Mouse (Mus musculus): Measurements from ENCODE around the gene Cavin2. TPM values are rescaled to one million over a fixed set of nuclear protein-coding genes. Genes with fewer than 3 reads are reported as not detected.

Gene Cavin2
- polyA plus RNA-seq, 1 experiment from 2014 or later, result 20.8 TPM

DNA sequence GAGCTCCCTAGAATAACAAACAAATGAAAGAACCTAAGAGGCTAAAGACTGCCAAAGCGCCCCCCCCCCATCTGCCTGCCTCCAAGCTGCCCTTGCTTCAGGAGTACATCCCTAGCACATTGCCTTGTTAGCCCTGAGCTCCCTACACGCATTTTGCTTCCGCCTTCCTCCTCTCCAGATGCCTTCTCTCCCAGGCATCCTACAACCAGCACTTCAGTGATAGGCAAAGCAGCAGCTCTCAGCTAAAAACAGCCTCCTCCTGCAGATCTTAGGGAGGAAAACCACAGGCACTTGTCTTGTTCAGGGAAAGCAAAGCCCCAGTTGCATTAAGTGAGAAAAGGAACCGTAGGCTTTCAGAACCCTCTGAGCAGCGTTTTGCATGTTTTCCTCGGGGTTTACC is 45.4 kb downstream of the Cavin2 start:
- no peak overlapping the region; the same call in 1 of the 2 replicates for H3K4me2 ChIP-seq (replicated peaks; ENCODE audit: low read depth, low read length)
- H3K27ac ChIP-seq (ENCODE audit: low read depth, low read length), result no peak overlapping the region

DNA sequence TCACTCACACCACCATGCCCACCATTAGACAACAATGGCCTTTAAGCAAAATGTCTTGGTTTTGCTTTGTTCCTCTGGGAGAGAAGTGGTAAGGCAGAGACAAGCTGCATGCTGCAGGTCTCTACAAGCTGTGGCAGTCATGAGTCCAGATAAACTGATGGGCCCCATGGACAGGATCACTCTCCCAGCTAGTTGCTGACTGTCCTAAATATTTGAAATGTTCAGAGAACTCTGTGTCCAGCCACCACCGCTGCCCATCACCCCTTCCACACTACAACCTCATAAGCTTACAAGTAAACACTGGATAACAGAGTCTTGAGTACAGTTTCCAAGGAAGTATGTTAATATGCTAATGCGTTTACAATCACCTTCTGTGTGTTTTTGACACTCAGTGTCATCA is 46.2 kb downstream of the Cavin2 start:
- Histone ChIP-seq H3K9me3 (ENCODE audit: control insufficient read depth, low read length) (no peaks in the 10 kb centered on the region), H3K9ac (ENCODE audit: low read depth, low read length) (no peak overlapping the region), H3K4me2 (replicated peaks; ENCODE audit: low read depth, low read length) (no peak overlapping the region), H3K4me3 (ENCODE audit: low read length) (no peak overlapping the region), H3K4me1 (ENCODE audit: control insufficient read depth, insufficient read depth, low read length) (no peaks in the 10 kb centered on the region), H3K36me3 (ENCODE audit: control insufficient read depth, insufficient read depth, low read length) (no peaks in the 10 kb centered on the region), H3K27ac (ENCODE audit: low read depth, low read length) (no peak overlapping the region), H3K27me3 (ENCODE audit: control insufficient read depth, insufficient read depth, low read length) (no peaks in the 10 kb centered on the region)
- ATAC-seq (ENCODE audit: low FRiP score, low TSS enrichment), result no peak
- WGBS, result 90% methylated on average over 2 of the region's 2 CpGs

More for the DNA sequence above, 45.4 kb downstream of the Cavin2 start:
- no peaks in the 10 kb centered on the region for H3K9me3 ChIP-seq (ENCODE audit: control insufficient read depth, low read length)
- no peaks in the 10 kb centered on the region for H3K4me1 ChIP-seq (ENCODE audit: control insufficient read depth, insufficient read depth, low read length)
- peak; percentile 48; the same call in 1 of the 2 replicates for ATAC-seq (ENCODE audit: low FRiP score, low TSS enrichment)
- no peak overlapping the region for H3K4me3 ChIP-seq (ENCODE audit: low read length)
- no peaks in the 10 kb centered on the region for H3K27me3 ChIP-seq (ENCODE audit: control insufficient read depth, insufficient read depth, low read length)
- peak overlapping the region; percentile 40; the same call in 1 of the 2 replicates for H3K9ac ChIP-seq (ENCODE audit: low read depth, low read length)
- WGBS, result 31% methylated on average over 6 of the region's 6 CpGs
- H3K36me3 ChIP-seq (ENCODE audit: control insufficient read depth, insufficient read depth, low read length), result no peaks in the 10 kb centered on the region

DNA sequence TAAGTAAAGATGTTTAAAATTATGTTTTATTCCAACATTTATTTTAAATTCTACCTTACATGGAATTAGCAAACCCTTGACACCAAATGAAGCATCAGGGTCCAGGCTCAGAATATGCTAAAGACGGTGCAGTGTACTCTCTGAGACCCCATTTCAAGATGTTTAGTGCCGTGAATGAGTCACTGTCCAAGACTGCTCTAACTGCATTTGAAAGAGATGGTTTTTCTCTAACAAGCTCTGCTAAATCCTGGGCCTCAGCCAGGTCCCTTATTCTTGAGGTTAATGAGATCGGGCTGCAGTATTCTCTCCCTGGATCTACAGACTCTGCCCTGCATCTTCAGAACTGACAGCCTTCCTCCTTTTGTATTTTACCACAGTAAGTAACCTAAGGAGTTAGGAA is 55.2 kb downstream of the Cavin2 start:
- Histone ChIP-seq H3K4me2 (replicated peaks; ENCODE audit: low read depth, low read length) (no peak overlapping the region), H3K9me3 (ENCODE audit: control insufficient read depth, low read length) (peaks cover 5% of the 10 kb centered on the region; the same call in 1 of the 2 replicates), H3K36me3 (ENCODE audit: control insufficient read depth, insufficient read depth, low read length) (no peaks in the 10 kb centered on the region), H3K27ac (ENCODE audit: low read depth, low read length) (no peak overlapping the region), H3K4me1 (ENCODE audit: control insufficient read depth, insufficient read depth, low read length) (no peaks in the 10 kb centered on the region), H3K4me3 (ENCODE audit: low read length) (no peak overlapping the region), H3K9ac (ENCODE audit: low read depth, low read length) (no peak overlapping the region), H3K27me3 (ENCODE audit: control insufficient read depth, insufficient read depth, low read length) (no peaks in the 10 kb centered on the region)
- WGBS, result 81% methylated on average over 3 of the region's 3 CpGs
- ATAC-seq (ENCODE audit: low FRiP score, low TSS enrichment), result no peak

- ATAC-seq (ENCODE audit: low FRiP score, low TSS enrichment), result no peak
- Histone ChIP-seq H3K9ac (ENCODE audit: low read depth, low read length) (no peak overlapping the region), H3K27me3 (ENCODE audit: control insufficient read depth, insufficient read depth, low read length) (no peaks in the 10 kb centered on the region), H3K4me1 (ENCODE audit: control insufficient read depth, insufficient read depth, low read length) (no peaks in the 10 kb centered on the region), H3K4me3 (ENCODE audit: low read length) (no peak overlapping the region), H3K4me2 (replicated peaks; ENCODE audit: low read depth, low read length) (no peak overlapping the region), H3K36me3 (ENCODE audit: control insufficient read depth, insufficient read depth, low read length) (no peaks in the 10 kb centered on the region), H3K27ac (ENCODE audit: low read depth, low read length) (no peak overlapping the region), H3K9me3 (ENCODE audit: control insufficient read depth, low read length) (peaks cover 5% of the 10 kb centered on the region; the same call in 1 of the 2 replicates)
- 87% methylated on average over 3 of the region's 3 CpGs for WGBS
Measured at GRCm38 (mm10) chr1:51347596-51347995, 58.7 kb downstream of the Cavin2 start.

DNA sequence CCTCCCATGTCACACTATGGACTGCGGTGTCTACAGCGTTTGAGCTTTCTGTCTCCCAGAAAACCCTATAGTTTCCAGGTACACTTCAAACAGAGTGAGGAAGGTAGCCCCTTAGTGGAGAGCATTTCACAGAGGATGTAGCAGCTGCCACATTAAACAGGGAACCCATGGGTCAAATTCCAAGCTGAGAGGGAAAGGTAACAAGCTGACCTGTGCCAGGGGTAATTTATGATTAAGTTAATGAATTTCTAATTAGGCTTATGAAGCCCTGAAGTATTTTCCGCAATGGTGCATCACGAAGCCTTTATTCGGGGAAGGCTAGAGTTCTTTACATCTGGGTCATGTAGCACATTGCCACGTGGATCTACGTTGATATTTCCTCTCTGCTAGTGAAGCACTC is 59.7 kb downstream of the Cavin2 start:
- H3K9me3 ChIP-seq (ENCODE audit: control insufficient read depth, low read length), result peaks cover 5% of the 10 kb centered on the region; the same call in 1 of the 2 replicates
- no peak for ATAC-seq (ENCODE audit: low FRiP score, low TSS enrichment)
- H3K27me3 ChIP-seq (ENCODE audit: control insufficient read depth, insufficient read depth, low read length), result no peaks in the 10 kb centered on the region
- no peak overlapping the region for H3K4me2 ChIP-seq (replicated peaks; ENCODE audit: low read depth, low read length)
- 66% methylated on average over 7 of the region's 7 CpGs for WGBS
- no peak overlapping the region for H3K27ac ChIP-seq (ENCODE audit: low read depth, low read length)
- H3K4me3 ChIP-seq (ENCODE audit: low read length), result no peak overlapping the region
- no peaks in the 10 kb centered on the region for H3K4me1 ChIP-seq (ENCODE audit: control insufficient read depth, insufficient read depth, low read length)
- no peak overlapping the region for H3K9ac ChIP-seq (ENCODE audit: low read depth, low read length)
- no peaks in the 10 kb centered on the region for H3K36me3 ChIP-seq (ENCODE audit: control insufficient read depth, insufficient read depth, low read length)

- no peak overlapping the region for H3K4me2 ChIP-seq (replicated peaks; ENCODE audit: low read depth, low read length)
- WGBS, result 73% methylated on average over 7 of the region's 7 CpGs
- no peak for ATAC-seq (ENCODE audit: low FRiP score, low TSS enrichment)
Measured at GRCm38 (mm10) chr1:51349291-51349967, 60.5 kb downstream of the Cavin2 start.

More at GRCm38 (mm10) chr1:51349291-51349967, 60.5 kb downstream of the Cavin2 start:
- Histone ChIP-seq H3K4me1 (ENCODE audit: control insufficient read depth, insufficient read depth, low read length) (no peaks in the 10 kb centered on the region), H3K9me3 (ENCODE audit: control insufficient read depth, low read length) (peaks cover 5% of the 10 kb centered on the region; the same call in 1 of the 2 replicates), H3K27ac (ENCODE audit: low read depth, low read length) (no peak overlapping the region), H3K9ac (ENCODE audit: low read depth, low read length) (no peak overlapping the region), H3K4me3 (ENCODE audit: low read length) (no peak overlapping the region), H3K36me3 (ENCODE audit: control insufficient read depth, insufficient read depth, low read length) (no peaks in the 10 kb centered on the region), H3K27me3 (ENCODE audit: control insufficient read depth, insufficient read depth, low read length) (no peaks in the 10 kb centered on the region)

Other genes with a start within 250 kb of the Cavin2 start
- 10.6 and 14.5 TPM in 2 replicates for gene Nabp1, start 189.3 kb downstream of the Cavin2 start, polyA plus RNA-seq (2014; fragmentation: Nextera tagmentation; extraction: Ambion mirVana)